Mouse (Mus musculus) forelimb bud, embryonic 11.5 days (tissue): ENCODE measurements around the gene Naa10.
A peak's percentile ranks its signal among the peaks of the same experiment; 100 is the strongest.

Source experiments
- DNase-seq: peaks from one replicate; pipeline ENCODE4 v3.0.0-alpha.2; 2012; ENCODE audit warnings: low read depth, low spot score

Naa10 gene

DNA sequence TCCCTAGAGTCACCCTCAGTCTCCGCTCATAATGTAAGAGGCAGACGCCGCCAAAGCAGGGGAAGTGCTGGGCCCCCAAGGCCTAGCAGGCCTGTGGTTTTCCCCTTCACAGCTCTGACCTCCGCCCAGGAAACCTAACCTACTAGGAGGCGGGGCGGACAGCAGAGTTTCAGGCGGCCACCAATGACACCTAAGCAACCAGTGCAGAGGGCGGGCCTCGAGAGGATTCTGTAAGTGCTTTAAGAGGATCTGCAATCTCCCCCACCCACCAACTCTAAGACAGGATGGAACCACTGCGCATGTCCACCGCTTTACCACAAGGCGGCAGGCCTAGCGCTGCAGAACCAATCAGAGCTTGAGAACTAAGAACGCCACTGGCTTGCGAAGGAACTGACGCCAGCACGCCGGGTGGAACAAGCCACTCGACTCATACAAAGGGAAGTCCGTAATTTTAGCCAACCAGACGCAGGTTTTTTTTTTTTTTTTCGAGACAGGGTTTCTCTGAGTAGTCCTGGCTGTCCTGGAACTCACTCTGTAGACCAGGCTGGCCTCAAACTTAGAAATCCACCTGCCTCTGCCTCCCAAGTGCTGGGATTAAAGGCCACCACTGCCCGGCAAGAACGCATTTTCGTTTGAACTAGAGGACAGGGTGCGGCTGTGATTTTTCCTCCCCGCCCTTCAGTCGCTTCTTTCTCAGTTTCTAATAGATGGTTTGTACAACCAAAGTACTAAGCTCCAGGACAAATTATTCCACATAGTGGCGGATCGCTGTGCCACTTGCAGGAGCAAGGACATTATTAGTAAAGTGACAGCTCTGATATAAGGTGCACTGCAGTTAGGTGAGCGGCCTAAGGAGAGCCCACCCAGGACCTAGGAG lies 6.7 kb downstream of the Naa10 start:
- peak; percentile 92 for DNase-seq

DNA sequence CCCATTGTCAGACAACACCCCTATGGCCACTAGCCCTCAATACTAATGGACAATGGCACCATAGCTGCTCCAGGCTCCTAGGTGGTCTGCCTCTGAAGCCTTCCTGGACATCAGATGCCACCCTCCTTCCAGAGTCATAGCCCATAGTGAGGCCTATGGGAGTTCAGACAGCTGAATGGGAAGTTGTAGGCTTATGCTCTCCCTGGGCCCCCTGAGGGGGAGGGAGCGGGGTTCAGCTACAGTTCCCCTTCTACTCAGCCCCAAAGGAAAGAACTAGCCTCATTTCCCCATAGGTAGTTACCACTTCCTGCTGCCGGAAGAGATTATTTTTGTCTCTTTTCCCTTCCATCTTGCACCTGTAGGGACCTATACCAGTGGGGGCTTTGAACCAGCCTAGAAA lies 10.2 kb downstream of the Naa10 start:
- DNase-seq = no peak

- no peak for DNase-seq
These were observed 10.6 kb downstream of the Naa10 start for GRCm38 (mm10) chrX:73911156-73911555.

- no peak for DNase-seq
These were observed 11.3 kb downstream of the Naa10 start for GRCm38 (mm10) chrX:73910451-73910850.

DNA sequence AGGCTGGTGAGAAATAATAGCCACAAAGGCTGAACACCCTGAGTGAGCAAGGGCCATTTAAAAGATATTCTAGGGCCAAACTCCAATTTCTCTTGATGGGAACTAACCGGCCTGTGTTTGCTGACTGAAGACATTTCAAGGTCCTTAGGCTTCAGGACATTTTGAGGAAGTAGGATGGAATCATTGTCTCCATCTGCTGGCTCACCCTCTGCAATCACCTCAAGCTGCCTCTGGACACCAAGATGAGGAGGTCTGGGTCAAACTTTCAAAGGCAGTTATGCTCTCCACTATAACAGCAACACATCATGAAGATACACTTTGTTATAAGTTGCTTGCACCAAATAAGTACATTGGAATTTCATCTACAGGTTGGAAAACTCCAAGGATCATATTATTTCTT lies 11.7 kb downstream of the Naa10 start:
- DNase-seq = no peak

GRCm38 (mm10) chrX:73897959-73898358 lies 23.8 kb downstream of the Naa10 start:
- DNase-seq = no peak

DNA sequence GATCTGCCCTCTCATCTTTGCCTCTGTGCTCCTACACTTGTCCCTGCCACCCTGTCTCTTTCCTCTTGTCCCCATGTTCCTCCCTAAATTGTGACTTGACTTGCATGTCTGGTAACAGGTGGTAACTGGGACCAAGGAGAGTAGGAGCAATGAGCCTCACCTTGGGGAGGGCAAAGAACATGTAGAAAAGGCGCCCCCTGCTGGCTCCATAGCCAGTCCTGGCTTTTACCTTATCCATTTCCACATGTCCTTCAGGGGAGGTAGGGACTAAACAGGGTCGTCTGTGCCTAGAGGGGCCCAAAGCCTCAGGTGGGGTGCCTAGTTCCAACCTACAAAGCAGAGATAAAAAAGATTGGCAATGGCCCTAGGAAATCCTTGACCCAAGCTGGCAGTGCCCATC lies 26.0 kb downstream of the Naa10 start, which contains the start of gene L1cam:
Gene L1cam, minus strand, starts transcription at position 387 of the 400 bp plus-strand sequence.
- peak; percentile 26 for DNase-seq

DNA sequence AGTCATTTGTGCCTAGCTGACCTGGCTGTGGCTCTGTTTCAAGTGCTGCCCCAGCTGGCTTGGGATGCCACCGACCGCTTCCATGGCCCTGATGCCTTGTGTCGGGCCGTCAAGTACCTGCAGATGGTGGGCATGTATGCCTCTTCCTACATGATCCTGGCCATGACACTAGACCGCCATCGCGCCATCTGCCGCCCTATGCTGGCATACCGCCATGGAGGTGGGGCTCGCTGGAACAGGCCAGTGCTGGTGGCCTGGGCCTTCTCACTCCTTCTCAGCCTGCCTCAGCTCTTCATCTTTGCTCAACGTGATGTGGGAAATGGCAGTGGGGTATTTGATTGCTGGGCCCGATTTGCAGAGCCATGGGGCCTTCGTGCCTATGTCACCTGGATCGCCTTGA lies 28.9 kb downstream of the Naa10 start:
- no peak for DNase-seq

GRCm38 (mm10) chrX:73891551-73892152 lies 30.1 kb downstream of the Naa10 start, which contains the start of gene Avpr2:
TSS of gene Avpr2 (plus strand) at chrX:73892102.
- no peak for DNase-seq

GRCm38 (mm10) chrX:73881463-73881862 lies 40.3 kb downstream of the Naa10 start:
- DNase-seq = peak; percentile 4

- no peak for DNase-seq
These were observed 40.7 kb downstream of the Naa10 start for GRCm38 (mm10) chrX:73881036-73881427.

DNA sequence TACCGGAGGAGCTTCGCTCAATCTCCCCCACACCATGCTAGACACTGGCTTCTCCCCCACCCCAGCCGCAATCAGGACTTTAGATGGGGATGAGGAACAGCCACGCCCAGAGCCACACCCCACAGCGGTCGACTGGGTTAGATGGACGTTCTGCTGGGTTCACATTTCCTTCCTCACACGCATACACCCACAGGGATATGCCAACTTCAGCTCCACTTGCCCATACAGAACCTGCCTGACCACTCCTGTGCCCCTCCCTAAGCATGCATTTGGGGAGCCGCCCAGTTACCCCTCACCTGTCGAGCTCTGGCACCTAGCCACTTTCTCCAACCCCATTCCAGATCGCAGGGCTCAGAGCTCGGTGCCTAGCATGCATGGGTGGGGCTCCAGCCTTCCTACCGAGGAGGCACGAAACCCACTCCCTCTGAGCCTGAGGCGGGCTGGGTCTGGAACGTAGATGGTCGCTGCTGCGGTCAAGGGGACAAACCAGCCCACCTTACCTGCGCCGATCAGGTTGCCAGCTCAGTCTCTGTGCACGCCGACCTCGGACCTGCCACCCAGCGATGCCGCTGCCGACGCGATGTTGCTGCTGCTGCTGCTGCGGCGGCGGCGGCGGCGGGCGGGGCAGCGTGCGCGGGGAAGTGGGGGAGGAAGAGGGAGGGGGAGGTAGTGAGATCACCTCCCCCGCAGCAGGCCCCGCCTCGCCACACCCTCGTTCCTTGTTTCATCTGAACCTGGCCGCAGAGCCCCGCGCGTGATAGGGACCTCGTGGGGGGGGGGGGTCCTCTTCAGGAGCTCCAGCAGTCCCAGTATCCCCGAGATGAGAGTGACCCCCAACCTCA lies 41.3 kb downstream of the Naa10 start:
- DNase-seq = no peak

DNA sequence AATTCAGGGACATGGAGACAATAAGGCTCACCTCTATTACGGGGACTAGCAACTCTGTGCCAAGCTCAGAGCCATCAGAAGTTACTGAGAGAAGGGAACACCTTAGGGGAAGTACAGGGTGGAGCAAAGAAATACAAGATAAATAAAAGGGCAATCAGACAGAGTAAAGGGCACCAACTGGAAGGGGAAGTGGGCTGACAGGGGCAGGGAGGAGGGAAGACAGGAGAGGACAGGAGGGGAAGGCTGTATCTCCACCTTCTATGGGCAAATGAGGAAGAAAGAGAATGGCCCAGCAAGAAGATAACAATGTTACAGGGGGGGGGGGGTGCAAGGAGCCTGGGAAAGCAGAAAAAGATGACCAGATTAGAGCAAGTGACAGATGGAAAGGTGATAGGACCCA lies 44.7 kb downstream of the Naa10 start:
- DNase-seq = no peak

DNA sequence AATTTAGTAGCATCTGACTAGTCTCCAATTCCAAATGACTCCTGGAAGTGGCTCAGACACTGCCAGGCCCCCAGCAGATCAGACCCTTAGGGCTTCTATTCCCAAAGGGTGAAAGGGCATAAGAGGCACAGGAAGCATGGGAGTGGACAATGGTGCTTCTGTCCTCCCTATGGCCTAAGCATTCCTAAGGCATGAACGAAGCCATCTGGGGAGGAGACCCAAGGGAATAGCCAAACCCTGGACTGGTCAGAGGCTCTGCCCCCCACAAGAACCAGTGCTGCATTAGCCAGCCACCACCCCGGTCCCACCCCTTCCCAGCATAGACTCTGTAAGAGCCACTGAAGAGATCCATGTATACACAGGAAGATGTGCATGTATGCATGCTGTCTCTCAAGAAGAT lies 45.9 kb downstream of the Naa10 start:
- DNase-seq = no peak

DNA sequence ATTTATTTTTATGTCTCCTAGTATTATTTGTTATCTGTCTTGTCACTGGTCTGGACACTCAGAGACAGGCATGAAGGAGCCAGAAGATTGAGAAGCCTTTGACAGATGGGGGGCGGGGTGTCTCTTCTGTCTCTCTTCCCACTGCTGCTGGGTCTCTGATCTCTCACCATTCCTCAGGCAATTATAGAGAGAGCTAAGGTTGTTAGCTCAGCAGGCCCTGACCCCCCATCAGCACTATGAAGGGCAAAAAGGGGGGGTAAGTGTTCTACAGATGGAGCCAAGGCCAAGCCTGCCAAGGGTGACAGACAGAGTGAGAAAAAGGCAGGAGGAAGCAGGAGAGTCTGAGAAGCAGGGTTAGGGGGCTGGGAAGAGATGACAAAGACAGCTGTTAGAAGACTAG lies 49.8 kb downstream of the Naa10 start:
- DNase-seq = no peak

- DNase-seq = no peak
These were observed 50.3 kb downstream of the Naa10 start for GRCm38 (mm10) chrX:73871474-73871873.

- peak; percentile 57 for DNase-seq
These were observed 52.4 kb downstream of the Naa10 start for GRCm38 (mm10) chrX:73869334-73869733.

DNA sequence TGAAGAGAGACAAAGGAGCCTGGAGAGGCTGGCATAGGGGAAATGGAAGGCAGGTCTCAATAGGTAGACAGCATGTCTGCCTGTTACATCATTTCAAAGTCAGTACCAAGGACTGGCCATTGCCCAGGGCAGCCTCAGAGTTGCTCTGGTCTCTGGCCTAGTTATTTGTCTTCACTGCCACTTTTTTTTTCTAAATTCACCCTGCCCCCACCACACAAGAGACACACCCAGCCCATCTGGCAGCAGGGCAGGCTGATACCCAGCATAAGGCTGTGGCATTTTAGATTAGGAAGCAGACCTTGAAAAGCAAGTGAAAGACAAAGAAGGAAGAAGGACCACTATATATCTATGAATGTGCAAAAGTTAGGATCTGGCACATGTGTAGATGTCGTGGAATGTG lies 53.9 kb downstream of the Naa10 start:
- DNase-seq = no peak

GRCm38 (mm10) chrX:73867256-73867655 lies 54.5 kb downstream of the Naa10 start:
- no peak for DNase-seq
